Mouse (Mus musculus): ENCODE measurements around the gene Senp6.
"Not testable (repeated sequence)": the region's sequence is repeated elsewhere in the genome, so short reads cannot be mapped to it uniquely, and the experiment has no call there.

Gene Senp6

DNA sequence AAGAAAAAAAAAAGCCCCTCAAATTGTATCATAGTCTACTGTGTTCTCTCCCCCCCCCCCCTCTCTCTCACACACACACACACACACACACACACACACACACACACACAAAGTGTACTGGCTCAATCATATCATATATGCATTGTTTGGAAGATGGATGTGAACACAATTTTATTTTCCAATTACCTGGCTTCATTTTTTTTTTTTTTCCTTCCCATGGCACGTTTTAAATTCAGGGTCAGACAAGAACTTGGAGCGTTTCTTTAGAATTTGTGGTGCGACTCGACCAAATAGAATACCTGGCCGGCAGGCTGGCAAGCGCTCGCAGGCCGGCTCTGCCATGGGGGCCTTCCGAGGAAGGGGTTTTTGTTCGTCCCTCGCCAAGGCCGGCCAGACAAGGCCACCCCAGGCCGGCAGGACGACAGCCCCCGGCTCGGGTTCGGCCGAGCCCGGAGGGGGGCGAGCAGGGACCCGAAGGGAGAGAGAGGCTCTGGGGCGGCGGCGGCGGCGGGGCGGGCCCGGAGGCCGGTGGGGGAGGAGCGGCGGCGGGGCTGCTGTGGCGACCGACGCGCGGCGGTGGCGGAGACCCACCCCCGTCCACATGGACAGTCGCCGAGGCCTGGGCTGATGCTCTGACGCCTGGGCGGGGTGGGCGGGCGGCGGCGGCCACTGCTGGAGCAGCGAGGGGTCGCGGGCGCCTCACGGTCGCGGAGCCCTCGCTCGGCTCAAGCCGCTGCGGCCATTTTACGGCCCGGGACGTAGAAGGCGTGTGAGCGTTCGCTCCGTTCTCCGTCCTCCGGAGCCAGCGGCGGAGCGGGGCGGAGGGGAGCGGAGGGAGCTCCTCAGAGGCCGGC, at the start of gene Senp6:
Senp6 (plus strand) TSS at position 537 of the 854 bp plus-strand sequence.
- peak; percentile 72 for ATAC-seq (ENCODE audit: low TSS enrichment)

DNA sequence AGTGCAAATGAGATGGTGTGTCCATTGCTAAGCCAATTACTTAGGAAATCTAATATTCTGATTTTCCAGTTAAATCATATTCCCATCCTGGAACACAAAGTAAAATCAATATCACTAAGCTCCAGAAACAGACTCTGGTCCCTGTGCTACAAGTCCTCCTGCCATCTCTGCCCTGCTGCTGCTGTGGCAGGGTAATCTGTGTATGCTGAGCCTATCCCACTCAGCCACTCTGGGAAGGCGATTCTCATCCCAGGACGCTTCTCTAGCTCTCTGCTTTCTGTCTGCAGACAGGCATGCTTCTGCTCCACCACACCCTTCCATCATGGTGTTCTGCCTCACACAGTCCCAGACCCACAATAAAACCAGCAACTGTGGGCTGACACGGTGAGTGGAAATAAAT, 46.3 kb upstream of the Senp6 start:
- ATAC-seq (ENCODE audit: low TSS enrichment): no peak

DNA sequence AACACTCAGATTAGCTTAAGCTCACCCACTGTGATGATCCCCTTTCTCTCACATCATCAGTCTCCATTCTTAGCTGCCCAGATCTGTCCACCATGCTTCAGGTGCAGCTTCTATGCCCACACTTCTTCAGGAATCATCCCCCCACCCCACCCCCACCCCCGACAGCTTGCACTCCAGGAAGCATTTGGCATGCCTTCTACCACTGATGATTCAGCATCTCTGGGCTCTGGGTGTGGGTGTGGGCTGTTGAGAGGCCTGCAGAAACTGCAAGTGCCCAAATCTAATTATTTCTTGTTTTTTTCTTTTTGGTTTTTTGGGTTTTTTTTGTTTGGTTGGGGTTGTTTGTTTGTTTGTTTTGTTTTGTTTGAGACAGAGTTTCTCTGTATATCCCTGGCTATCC, 45.1 kb upstream of the Senp6 start:
- peak; percentile 87 for ATAC-seq (ENCODE audit: low TSS enrichment)

DNA sequence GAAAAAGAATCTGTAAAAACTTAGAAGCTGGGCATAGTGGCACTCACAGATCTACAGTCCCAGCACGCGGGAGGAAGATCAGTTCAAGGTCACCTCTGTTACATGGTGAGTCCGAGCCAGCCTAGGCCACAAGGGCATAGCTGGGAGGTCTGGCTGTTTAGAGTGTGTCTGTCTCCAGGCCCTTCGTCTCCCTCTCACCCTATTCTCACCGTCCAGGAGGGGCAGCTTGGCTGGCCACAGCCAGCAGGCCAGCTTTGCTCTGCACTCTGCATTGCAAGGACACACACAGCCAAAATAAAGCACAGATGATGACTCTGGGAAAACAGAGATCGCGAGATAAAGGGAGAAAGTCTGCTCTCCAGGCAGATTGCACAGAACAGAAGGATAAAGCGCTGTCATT, 43.9 kb upstream of the Senp6 start:
- ATAC-seq (ENCODE audit: low TSS enrichment): no peak

DNA sequence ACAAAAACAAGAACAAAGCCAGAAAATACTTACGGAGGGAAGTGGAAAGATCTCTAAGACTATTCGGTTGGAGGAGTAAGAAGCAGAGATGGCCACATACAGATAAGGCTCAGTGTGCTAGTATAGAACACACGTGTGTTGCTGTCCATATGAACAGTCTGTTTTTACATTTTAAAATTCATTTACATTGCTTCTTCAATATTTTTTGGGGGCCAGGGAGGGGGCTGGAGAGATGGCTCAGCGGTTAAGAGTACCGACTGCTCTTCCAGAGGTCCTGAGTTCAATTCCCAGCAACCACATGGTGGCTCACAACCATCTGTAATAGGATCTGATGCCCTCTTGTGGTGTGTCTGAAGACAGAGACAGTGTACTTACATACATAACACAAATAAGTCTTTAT, 41.4 kb upstream of the Senp6 start:
- not testable (repeated sequence) for ATAC-seq (ENCODE audit: low TSS enrichment)

DNA sequence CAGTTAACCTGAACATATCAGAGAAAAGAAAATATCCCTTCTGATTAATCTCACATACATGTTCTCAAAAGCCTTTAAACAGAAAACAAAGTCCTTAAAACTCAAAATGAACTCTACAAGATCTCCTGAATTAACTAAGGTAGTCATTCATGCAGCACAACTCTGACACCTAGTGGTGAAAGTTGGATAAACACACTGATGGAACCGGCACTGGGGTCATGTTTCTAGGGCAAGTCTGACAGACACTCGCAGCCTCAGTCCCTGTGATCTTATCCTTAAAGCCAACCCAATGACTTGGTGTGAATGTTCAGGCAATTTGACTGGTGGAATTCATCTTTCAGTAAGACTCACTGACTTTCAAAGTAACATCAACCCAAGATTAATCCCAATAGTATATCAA, 40.7 kb upstream of the Senp6 start:
- ATAC-seq (ENCODE audit: low TSS enrichment): peak; percentile 76

DNA sequence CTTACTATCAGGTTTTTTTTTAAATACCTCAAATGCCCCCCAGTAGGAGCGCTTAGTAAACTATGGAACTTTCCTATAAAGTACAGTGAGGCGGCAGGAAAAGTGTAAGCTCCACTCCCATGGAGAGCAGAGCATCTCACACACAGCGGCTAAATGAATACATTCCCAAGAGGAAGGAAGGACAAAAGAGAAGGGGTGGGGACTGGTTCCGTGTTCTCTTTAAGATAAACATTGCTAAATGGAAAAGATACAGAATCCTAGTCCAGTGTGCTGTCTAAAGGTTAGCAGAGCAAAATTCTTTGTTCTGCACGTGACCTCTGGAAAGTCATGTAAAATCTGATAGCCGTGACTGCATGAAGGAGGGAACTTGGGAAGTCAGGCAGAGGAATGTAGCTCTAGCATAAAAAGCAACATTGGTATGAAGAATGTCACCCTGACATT, 40.1 kb upstream of the Senp6 start:
- ATAC-seq (ENCODE audit: low TSS enrichment): no peak

DNA sequence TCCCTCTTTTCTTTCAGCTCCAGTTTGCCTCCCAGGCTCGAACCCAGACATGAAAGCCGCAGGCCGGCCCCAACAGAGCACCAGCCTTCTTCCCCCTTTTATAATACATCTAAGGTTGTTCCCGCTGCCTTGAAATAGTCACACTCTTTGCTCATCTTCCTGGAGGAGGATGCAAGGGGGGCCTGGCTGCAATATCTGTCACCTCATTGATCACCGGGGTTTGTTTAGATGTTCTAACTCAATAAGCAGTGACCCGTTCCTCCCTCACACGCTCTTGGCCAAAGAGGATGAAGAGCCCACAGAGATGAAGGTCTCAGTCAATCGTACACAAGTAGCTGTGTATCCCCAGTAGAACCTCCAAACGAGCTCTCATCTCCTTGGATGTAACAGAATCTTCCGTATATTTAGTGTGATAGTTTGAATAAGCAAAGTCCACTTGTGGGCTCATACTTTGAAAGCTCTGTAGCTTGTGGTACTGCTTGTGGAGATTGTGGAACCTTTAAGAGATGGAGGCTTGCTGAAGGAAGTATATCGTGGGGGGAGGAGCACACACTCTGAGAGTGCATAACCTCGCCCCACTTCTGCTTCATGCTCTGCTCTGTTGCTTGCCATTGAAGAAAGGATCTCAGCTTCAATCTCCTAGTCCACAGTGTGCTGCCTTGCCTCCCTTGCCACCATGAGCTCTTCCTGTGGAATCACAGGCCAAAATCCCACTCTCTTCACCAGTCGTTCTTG, 29.3 kb upstream of the Senp6 start:
- ATAC-seq (ENCODE audit: low TSS enrichment): no peak

DNA sequence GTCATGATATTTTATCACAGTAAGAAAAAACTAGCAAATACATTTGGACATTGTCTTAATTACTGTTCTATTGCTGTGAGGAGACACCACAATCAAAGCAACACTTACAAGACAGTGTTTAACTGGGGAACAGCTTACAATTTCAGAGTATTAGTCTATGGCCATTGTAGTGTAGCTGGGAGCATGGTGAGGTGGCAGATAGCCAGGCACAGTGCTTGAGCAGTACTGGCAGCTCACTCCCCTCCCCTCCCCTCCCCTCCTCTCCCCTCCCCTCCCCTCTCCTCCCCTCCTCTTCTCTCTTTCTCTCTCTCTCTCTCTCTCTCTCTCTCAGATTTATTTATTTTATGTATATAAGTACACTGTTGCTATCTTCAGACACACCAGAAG, 28.7 kb upstream of the Senp6 start:
- no peak for ATAC-seq (ENCODE audit: low TSS enrichment)

DNA sequence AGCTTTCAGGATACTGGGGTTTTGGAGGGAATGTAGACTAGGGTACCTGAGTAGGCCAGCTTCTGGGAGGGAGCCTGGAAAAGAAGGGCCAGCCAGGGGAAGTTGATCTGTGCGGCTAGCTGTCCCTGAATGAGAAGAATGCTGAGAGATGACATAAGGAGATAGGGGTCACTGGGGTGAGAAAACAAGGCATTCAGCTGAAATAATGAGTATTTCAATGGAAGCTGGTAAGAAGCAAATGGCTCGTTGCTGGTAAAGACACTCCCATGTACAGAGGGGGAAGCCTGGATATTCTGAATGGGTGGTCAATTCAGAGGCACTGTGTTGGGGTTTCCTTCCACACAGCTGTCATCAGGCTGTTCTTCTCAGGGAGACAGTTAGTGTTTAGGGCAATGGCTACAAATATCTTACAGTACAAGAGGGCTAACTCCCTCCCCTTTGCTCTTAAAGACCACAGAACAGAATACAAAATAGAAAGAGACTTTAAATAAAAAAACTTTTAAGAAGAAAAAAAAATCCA, 27.3 kb upstream of the Senp6 start:
- ATAC-seq (ENCODE audit: low TSS enrichment): no peak

DNA sequence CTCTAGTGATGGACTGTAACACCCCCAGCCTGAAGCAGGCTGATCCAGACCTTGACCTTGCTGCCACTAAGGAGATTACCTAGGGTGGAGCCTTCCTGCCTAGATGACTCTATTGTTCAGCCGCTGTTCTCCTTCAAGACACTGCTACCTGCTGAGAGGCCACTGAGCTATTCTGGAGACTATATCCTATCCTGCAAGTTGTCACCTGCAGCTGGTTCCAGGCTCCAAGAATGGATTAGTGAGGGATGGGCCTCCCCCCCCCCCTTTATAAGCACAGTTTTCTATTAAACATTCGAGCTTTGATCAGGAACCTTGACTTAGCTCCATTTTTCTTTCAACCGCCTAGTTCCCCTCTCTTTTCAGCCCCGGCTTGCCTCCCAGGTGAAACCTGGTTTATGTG, 22.4 kb upstream of the Senp6 start:
- ATAC-seq (ENCODE audit: low TSS enrichment): not testable (repeated sequence)

DNA sequence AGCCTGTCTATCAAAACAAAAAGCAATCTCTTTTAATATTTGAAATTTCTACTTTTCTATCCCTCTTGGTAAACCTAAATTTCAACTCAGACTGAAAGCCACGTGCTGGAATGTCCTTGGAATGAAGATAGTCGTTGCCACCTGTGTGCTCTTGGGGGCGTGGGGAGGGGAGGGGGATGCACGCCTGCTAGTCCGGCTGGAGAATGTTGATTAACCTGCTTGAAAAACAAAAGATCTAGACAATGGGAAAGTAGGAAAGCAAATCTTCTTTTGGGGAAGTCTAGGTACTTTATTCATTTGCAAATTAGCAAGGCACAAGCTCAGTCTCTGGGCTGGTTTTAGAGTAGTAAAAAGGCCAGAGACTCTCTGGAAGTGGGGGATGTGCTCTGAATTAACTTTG, 17.4 kb upstream of the Senp6 start:
- ATAC-seq (ENCODE audit: low TSS enrichment): not testable (repeated sequence)

DNA sequence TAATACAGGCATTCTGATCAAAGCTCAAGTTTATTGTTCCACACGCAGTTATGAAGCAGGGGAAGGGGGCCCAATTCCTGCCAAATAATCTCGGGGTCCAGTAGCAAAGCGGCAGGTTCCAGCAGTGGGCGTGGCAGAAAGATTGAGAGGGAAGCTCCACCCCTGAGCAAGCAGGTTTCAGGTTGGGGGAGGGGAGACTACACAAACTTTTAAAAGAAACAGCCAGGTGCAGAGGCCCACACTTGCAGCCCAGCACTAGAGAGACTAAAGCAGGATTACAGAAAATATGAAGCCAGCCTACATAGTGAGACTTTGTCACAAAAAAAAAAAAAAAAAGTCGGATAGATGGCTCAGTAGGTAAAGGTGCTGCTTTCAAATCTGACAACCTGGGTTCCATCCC, 13.8 kb upstream of the Senp6 start:
- no peak for ATAC-seq (ENCODE audit: low TSS enrichment)

DNA sequence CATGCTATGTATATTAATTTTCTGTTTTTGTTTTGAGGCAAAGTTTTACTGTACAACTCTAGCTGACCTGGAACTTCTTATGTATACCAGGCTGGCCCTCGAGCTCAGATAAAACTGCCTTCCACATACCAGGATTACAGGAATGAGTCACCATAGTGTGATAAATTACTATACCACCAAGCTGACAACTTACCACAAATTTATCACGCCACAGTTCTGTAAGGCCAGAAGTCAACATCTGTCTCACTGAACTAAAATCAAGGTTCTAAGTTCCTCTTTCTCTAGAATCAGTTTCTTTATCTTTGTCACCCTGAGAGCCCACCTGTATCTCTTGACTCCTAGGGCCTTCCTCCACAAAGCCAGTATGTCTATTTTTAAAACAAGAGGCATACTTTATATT, 9.0 kb upstream of the Senp6 start:
- ATAC-seq (ENCODE audit: low TSS enrichment): no peak

DNA sequence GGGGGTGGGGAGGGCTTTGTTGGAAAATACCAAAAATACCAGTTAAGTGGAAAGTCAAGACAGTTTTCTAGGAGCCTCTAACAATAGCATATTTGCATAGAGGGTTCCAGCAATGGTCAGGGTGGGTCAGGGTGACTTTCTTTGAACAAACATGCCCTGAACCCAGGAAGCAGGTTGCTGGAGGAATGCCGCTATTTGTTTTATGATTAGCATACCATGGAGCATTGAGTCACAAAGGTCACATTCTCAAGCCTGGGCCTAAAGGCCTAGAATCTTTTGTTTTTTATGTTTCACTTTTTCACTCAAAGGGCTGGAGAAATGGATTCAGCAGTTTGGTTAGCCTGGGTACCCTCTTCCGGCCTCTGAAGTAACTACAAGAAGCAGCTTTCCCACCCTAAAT, 1.2 kb upstream of the Senp6 start:
- not testable (repeated sequence) for ATAC-seq (ENCODE audit: low TSS enrichment)

DNA sequence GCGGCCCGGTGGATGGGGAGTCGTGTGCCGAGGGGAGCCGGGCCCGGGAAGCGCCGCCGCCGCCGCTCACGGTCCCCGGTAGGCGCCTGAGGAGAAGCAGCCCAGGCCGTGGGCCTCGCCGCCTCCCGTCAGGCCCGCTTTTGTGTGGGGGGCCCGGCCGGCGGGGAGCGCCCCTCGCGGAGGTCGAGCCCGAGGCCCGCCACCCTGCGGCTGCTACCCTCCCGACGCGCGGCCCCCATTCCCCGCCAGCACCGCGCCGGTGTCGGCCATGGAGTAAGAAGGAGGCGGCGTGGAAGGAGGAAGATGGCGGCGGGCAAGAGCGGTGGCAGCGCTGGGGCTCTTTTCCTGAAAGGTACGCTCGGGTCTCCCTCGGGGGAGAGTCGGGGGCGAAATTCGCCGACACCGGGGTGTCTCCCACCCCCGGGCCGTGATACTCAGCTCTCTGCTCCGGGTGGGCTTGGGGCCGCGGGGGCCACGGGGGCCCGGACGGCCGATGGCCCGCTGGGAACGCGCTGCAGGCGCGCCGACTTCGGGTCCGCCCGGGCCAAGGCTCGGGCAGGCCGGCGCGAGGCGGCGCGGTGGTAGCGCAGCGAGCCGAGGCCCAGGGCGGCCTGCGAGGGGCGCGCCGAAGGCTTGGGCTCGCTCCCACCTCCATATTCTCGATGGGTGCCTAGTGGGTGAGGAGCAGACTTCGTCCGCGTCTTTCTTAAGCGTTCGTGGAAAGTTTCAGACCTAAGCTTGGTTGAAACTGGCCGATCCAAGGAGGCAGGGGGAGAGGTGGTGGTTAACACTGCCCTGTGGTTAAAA, 721 bp downstream of the Senp6 start:
- peak; percentile 76 for ATAC-seq (ENCODE audit: low TSS enrichment)

DNA sequence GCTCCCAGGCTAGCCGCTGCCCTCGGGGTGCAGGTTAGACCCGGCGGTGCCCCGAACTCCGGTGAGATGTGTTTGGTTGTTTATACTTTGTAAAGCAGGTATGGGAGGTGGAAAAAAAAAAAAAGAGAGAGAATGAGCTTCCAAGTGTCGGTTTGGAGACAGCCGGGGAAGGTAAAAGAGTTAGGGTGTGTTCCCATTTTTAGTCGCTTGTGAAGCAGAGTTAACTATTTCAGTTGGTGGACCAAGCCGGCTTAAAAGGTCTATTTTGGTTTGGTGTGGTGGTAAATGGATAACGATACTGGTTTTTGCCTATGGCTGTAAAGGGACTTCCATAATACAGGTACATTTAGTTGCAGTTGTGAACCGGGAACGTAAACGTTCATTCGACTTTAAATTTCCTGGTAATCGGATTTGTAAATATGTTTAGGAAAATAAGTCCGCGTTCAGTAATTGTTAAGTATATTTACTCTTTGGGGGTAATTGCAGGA, 1.4 kb downstream of the Senp6 start:
- ATAC-seq (ENCODE audit: low TSS enrichment): no peak; the same call in 1 of the 2 replicates

DNA sequence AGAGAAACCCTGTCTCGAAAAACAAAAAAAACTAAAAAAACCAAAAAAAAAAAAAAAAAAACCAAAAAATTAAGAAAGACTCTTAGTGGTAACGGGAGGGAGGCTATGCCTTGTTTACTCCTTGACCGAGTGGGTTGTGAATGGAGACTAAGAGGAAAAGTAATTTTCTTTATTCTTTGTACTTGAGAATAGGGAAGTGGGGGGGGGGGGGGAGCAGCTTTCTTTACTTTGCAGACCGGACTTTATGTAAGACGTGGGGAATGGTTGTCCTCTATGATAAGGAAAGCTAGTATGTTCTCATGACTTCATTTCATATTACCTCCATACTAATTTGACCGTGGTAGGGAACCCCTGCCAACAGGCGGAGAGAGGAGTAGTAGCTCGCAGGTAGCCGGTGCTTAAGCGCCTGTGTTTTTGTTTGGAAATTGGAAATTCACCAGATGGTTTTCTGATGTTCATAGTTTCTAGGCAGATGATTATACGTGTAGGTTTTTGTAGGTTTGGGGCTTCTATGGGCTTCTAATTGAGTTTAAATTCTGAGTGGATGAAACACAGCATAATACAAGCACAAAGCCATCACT, 2.1 kb downstream of the Senp6 start:
- ATAC-seq (ENCODE audit: low TSS enrichment): no peak

DNA sequence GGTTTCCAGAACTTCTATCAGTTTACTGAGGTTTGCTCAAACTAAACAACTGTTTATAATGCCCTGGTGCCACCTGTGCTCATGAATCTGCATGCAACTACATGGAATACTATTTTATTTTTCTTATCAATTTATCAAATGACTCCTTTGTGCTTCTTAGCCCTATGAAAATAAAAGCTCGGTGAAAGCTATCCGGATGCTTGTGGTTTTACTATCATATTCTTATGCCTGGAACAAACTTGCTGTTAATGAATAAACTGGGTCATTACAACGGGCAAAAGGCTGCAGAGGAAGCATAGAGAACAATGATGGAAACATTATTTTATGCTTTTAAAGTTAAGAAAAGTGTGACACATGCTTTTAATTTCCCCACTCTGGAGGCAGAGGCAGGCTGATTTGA, 3.3 kb downstream of the Senp6 start:
- no peak for ATAC-seq (ENCODE audit: low TSS enrichment)

DNA sequence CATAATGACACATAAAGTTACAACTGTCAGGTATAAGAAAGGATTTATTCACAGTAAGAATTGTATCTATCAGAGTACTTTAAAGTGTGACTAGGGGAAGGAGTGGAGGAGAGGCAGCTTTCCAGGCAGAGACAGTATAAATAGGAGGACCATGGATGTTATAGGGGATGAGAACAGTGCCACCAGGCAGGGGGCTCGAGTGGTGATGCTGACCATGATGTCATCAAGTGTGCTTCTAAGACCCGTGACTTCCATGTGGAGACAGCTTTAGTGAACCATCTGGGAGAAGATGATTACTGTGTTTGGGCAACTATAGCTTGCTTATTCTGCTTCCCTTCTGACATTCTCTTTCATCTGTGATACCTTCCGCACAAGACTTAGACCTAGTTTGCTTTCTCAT, 4.9 kb downstream of the Senp6 start:
- ATAC-seq (ENCODE audit: low TSS enrichment): no peak

DNA sequence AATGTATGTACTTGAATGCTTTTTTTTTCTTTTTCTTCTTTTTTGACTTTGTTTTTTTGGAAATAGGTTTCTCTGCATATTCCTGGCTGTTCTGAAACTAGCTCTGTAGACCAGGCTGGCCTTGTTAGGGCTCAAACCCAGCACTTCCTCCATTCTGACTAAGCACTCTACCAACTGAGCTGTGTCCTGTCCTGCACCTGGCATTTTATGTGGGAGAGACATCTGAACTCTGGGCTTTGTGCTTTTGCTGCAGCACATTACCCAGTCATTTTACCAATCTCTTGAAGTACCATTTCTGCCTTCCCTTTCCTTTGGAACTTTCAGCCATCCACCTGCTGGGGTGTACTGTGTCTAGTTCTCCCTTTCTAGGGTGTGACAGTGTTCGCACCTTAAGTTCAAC, 7.4 kb downstream of the Senp6 start:
- peak; percentile 13; the same call in 1 of the 2 replicates for ATAC-seq (ENCODE audit: low TSS enrichment)

DNA sequence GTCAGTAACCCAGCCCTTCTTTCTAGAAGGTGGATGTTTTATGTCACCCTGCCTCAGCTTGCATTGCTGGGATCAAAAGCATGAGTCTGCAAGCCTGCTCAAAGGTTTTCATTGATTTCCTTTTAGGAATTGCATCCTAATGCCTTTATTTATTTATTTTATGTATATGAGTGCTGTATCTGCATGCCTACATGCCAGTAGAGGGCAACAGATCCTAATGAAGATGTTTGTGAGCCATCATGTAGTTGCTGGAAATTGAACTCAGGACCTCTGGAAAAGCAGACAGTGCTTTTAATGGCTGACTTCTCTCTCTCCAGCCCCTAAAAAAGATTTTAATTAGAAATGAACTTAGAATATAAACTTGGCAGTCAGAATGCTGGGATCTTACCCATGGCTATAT, 8.2 kb downstream of the Senp6 start:
- ATAC-seq (ENCODE audit: low TSS enrichment): no peak
